Mouse (Mus musculus) hindbrain, embryonic 12.5 days (tissue): ENCODE measurements around the gene Tctn1. TPM values are rescaled to one million over a fixed set of nuclear protein-coding genes. Genes with fewer than 3 reads are reported as not detected.

ENCODE experiments used
- ATAC-seq: fragments of 200-750 bp; cut with Nextera tagmentation; 2 replicates; pipeline ENCODE4 v1.8.0; 2017; ENCODE audit warnings: moderate TSS enrichment; ENCODE audit not compliant: low FRiP score
- H3K27ac ChIP-seq: fragments of 300-500 bp; sonication (generic); 2 replicates; pipeline ENCODE4 v1.5.1; 2016; ENCODE audit warnings: mild to moderate bottlenecking
- H3K27me3 ChIP-seq: fragments of 300-500 bp; sonication (generic); 2 replicates; pipeline ENCODE4 v1.6.1; 2016; ENCODE audit warnings: mild to moderate bottlenecking
- H3K36me3 ChIP-seq: fragments of 300-500 bp; sonication (generic); 2 replicates; pipeline ENCODE4 v1.6.1; 2016; ENCODE audit warnings: mild to moderate bottlenecking
- H3K4me1 ChIP-seq: fragments of 300-500 bp; sonication (generic); 2 replicates; pipeline ENCODE4 v1.6.1; 2016
- H3K4me2 ChIP-seq: fragments of 300-500 bp; sonication (generic); replicated peaks from 2 replicates; pipeline ENCODE4 v1.6.1; 2016; ENCODE audit warnings: mild to moderate bottlenecking
- H3K4me3 ChIP-seq: fragments of 300-500 bp; sonication (generic); 2 replicates; pipeline ENCODE4 v1.5.1; 2016; ENCODE audit warnings: mild to moderate bottlenecking
- H3K9ac ChIP-seq: fragments of 300-500 bp; sonication (generic); 2 replicates; pipeline ENCODE4 v1.6.1; 2016; ENCODE audit warnings: mild to moderate bottlenecking, moderate library complexity
- H3K9me3 ChIP-seq: fragments of 300-500 bp; sonication (generic); replicated peaks from 2 replicates; pipeline ENCODE4 v1.6.1; 2016; ENCODE audit warnings: mild to moderate bottlenecking
- whole genome bisulfite sequencing: fragments of 180-500 bp; shearing (Covaris S2); methylation state at CpG from one replicate; pipeline ENCODE4 v1.1.7; 2016; 5-methylcytosine and 5-hydroxymethylcytosine counted together
- polyA plus RNA-seq: library from polyadenylated mRNA; unstranded; fragments of >200 nt; fragmentation: Nextera tagmentation; extraction: Ambion mirVana; gene quantifications from 2 replicates; pipeline ENCODE4 v1.2.1, GENCODE M21; 2016

Tctn1 gene
- polyA plus RNA-seq, 1 experiment from 2014 or later, result 7.7 TPM

GRCm38 (mm10) chr5:122242521-122243123 lies 21.6 kb downstream of the Tctn1 start:
- Histone ChIP-seq H3K27me3 (no peaks in the 10 kb centered on the region), H3K36me3 (peaks cover 49% of the 10 kb centered on the region), H3K27ac (no peak overlapping the region), H3K9me3 (no peaks in the 10 kb centered on the region), H3K4me2 (no peak overlapping the region), H3K9ac (no peak overlapping the region), H3K4me3 (no peak overlapping the region), H3K4me1 (peaks cover 9% of the 10 kb centered on the region; the same call in 1 of the 2 replicates)
- no peak for ATAC-seq
- WGBS, result 87% methylated on average over 6 of the region's 6 CpGs

GRCm38 (mm10) chr5:122240989-122241388 lies 23.3 kb downstream of the Tctn1 start:
- Histone ChIP-seq H3K4me1 (peaks cover 10% of the 10 kb centered on the region), H3K27me3 (no peaks in the 10 kb centered on the region), H3K4me2 (no peak overlapping the region), H3K36me3 (peaks cover 36% of the 10 kb centered on the region), H3K9ac (no peak overlapping the region), H3K9me3 (no peaks in the 10 kb centered on the region), H3K27ac (no peak overlapping the region), H3K4me3 (no peak overlapping the region)
- no peak for ATAC-seq
- WGBS, result 95% methylated on average over 1 of the region's 1 CpGs

- Histone ChIP-seq H3K4me3 (no peak overlapping the region), H3K9ac (no peak overlapping the region), H3K4me1 (peaks cover 14% of the 10 kb centered on the region), H3K27ac (no peak overlapping the region), H3K27me3 (no peaks in the 10 kb centered on the region), H3K36me3 (peaks cover 34% of the 10 kb centered on the region), H3K9me3 (no peaks in the 10 kb centered on the region), H3K4me2 (no peak overlapping the region)
- 80% methylated on average over 11 of the region's 11 CpGs for WGBS
- ATAC-seq, result no peak
These were observed 23.7 kb downstream of the Tctn1 start for GRCm38 (mm10) chr5:122240521-122240920.

GRCm38 (mm10) chr5:122239618-122240017 lies 24.6 kb downstream of the Tctn1 start:
- H3K27ac ChIP-seq, result no peak overlapping the region
- no peaks in the 10 kb centered on the region for H3K27me3 ChIP-seq
- H3K9ac ChIP-seq, result no peak overlapping the region
- H3K4me1 ChIP-seq, result peaks cover 19% of the 10 kb centered on the region
- no peak for ATAC-seq
- H3K9me3 ChIP-seq, result no peaks in the 10 kb centered on the region
- no peak overlapping the region for H3K4me2 ChIP-seq
- peaks cover 31% of the 10 kb centered on the region for H3K36me3 ChIP-seq
- H3K4me3 ChIP-seq, result no peak overlapping the region
- 86% methylated on average over 7 of the region's 7 CpGs for WGBS

GRCm38 (mm10) chr5:122237200-122237599 lies 27.1 kb downstream of the Tctn1 start:
- H3K4me1 ChIP-seq, result peaks cover 19% of the 10 kb centered on the region
- no peaks in the 10 kb centered on the region for H3K9me3 ChIP-seq
- H3K36me3 ChIP-seq, result peaks cover 23% of the 10 kb centered on the region
- no peak overlapping the region for H3K4me3 ChIP-seq
- H3K4me2 ChIP-seq, result no peak overlapping the region
- no peak overlapping the region for H3K27ac ChIP-seq
- H3K27me3 ChIP-seq, result no peaks in the 10 kb centered on the region
- whole genome bisulfite sequencing, result 70% methylated on average over 5 of the region's 5 CpGs
- H3K9ac ChIP-seq, result no peak overlapping the region
- ATAC-seq, result no peak

GRCm38 (mm10) chr5:122235196-122235836 lies 28.9 kb downstream of the Tctn1 start:
- 76% methylated on average over 9 of the region's 9 CpGs for WGBS
- H3K9me3 ChIP-seq, result no peaks in the 10 kb centered on the region
- no peak for ATAC-seq
- no peaks in the 10 kb centered on the region for H3K27me3 ChIP-seq
- H3K4me1 ChIP-seq, result peaks cover 19% of the 10 kb centered on the region
- H3K4me3 ChIP-seq, result no peak overlapping the region
- no peak overlapping the region for H3K27ac ChIP-seq
- peaks cover 9% of the 10 kb centered on the region; the same call in 1 of the 2 replicates for H3K36me3 ChIP-seq
- H3K9ac ChIP-seq, result no peak overlapping the region
- no peak overlapping the region for H3K4me2 ChIP-seq

- no peak for ATAC-seq
- Histone ChIP-seq H3K27ac (no peak overlapping the region), H3K27me3 (no peaks in the 10 kb centered on the region), H3K36me3 (0 out of 2 replicates have a peak, but pooled peaks cover 5% of the 10 kb centered on the region), H3K9me3 (no peaks in the 10 kb centered on the region), H3K4me2 (no peak overlapping the region), H3K9ac (no peak overlapping the region), H3K4me1 (peaks cover 19% of the 10 kb centered on the region), H3K4me3 (no peak overlapping the region)
- WGBS, result 73% methylated on average over 9 of the region's 9 CpGs
These were observed 29.7 kb downstream of the Tctn1 start for GRCm38 (mm10) chr5:122234319-122235195.

- H3K4me1 ChIP-seq, result peaks cover 15% of the 10 kb centered on the region
- H3K27me3 ChIP-seq, result no peaks in the 10 kb centered on the region
- no peaks in the 10 kb centered on the region for H3K9me3 ChIP-seq
- H3K36me3 ChIP-seq, result no peaks in the 10 kb centered on the region
- H3K27ac ChIP-seq, result no peak overlapping the region
- ATAC-seq, result no peak
- WGBS, result 88% methylated on average over 12 of the region's 12 CpGs
- no peak overlapping the region for H3K4me2 ChIP-seq
- H3K4me3 ChIP-seq, result no peak overlapping the region
- no peak overlapping the region for H3K9ac ChIP-seq
These were observed 30.6 kb downstream of the Tctn1 start for GRCm38 (mm10) chr5:122233695-122234094.

GRCm38 (mm10) chr5:122233077-122233581 lies 31.1 kb downstream of the Tctn1 start:
- Histone ChIP-seq H3K9me3 (no peaks in the 10 kb centered on the region), H3K36me3 (no peaks in the 10 kb centered on the region), H3K4me2 (no peak overlapping the region), H3K4me3 (no peak overlapping the region), H3K4me1 (peaks cover 15% of the 10 kb centered on the region), H3K27ac (no peak overlapping the region), H3K27me3 (no peaks in the 10 kb centered on the region), H3K9ac (no peak overlapping the region)
- 90% methylated on average over 14 of the region's 14 CpGs for WGBS
- ATAC-seq, result no peak

- Histone ChIP-seq H3K4me1 (peaks cover 15% of the 10 kb centered on the region), H3K36me3 (no peaks in the 10 kb centered on the region), H3K27ac (no peak overlapping the region), H3K27me3 (no peaks in the 10 kb centered on the region), H3K4me3 (no peak overlapping the region), H3K4me2 (no peak overlapping the region), H3K9ac (no peak overlapping the region), H3K9me3 (no peaks in the 10 kb centered on the region)
- 75% methylated on average over 5 of the region's 5 CpGs for WGBS
- ATAC-seq, result no peak
These were observed 32.3 kb downstream of the Tctn1 start for GRCm38 (mm10) chr5:122232004-122232403.

- ATAC-seq, result no peak
- no peak overlapping the region for H3K4me3 ChIP-seq
- H3K4me2 ChIP-seq, result no peak overlapping the region
- no peaks in the 10 kb centered on the region for H3K27me3 ChIP-seq
- H3K27ac ChIP-seq, result no peak overlapping the region
- H3K9ac ChIP-seq, result no peak overlapping the region
- H3K4me1 ChIP-seq, result peaks cover 15% of the 10 kb centered on the region
- 77% methylated on average over 6 of the region's 6 CpGs for WGBS
- no peaks in the 10 kb centered on the region for H3K36me3 ChIP-seq
- no peaks in the 10 kb centered on the region for H3K9me3 ChIP-seq
These were observed 32.8 kb downstream of the Tctn1 start for GRCm38 (mm10) chr5:122231431-122231830.

GRCm38 (mm10) chr5:122230816-122231215 lies 33.4 kb downstream of the Tctn1 start:
- no peak overlapping the region for H3K4me2 ChIP-seq

More at GRCm38 (mm10) chr5:122230816-122231215, 33.4 kb downstream of the Tctn1 start:
- Histone ChIP-seq H3K27me3 (no peaks in the 10 kb centered on the region), H3K36me3 (no peaks in the 10 kb centered on the region), H3K4me3 (no peak overlapping the region), H3K9me3 (no peaks in the 10 kb centered on the region), H3K4me1 (peaks cover 13% of the 10 kb centered on the region), H3K27ac (no peak overlapping the region), H3K9ac (no peak overlapping the region)
- 85% methylated on average over 4 of the region's 4 CpGs for WGBS
- ATAC-seq, result no peak
